ENCODE assay signal across 13 mouse cellular contexts in genomic region chr17:9907077-9907476, GRCm38 (mm10).
DNase-seq lines count a peak whose midpoint lies in the region; TF ChIP-seq lines count a peak whose summit lies in the region.
"Had no signal": no experiment of that assay in that cellular context is flagged by ENCODE, and none has a peak within 500 bp of the region (broad histone marks: within the 10 kb centered on the region; RNA-seq: fewer than 3 reads in every experiment).

No protein-coding gene starts in this region.

- no peaks in the 10 kb centered on the region for H3K27me3 ChIP-seq in hindbrain, embryonic 10.5 days (ENCODE audit: insufficient read depth, poor library complexity, severe bottlenecking)
- no peaks in the 10 kb centered on the region; the same call in 1 of the 2 replicates for H3K27me3 ChIP-seq in midbrain, embryonic 10.5 days (ENCODE audit: low read depth, poor library complexity, severe bottlenecking)
- H3K27me3 ChIP-seq: heart, embryonic 15.5 days had no signal

- H3K27ac ChIP-seq in layer of hippocampus, adult 2 months, result peak overlapping the region; percentile 95
- H3K27ac ChIP-seq in hindbrain, embryonic 10.5 days, result peak overlapping the region; percentile 89
- H3K27ac ChIP-seq in midbrain, embryonic 10.5 days (replicated peaks), result peak overlapping the region; percentile 92
- H3K27ac ChIP-seq: heart, embryonic 15.5 days had no signal

- no peaks in the 10 kb centered on the region for H3K9me3 ChIP-seq in hindbrain, embryonic 10.5 days
- no peaks in the 10 kb centered on the region for H3K9me3 ChIP-seq in midbrain, embryonic 10.5 days (replicated peaks)
- H3K9me3 ChIP-seq: heart, embryonic 15.5 days had no signal

- H3K4me1 ChIP-seq in hindbrain, embryonic 10.5 days (replicated peaks), result peaks cover 53% of the 10 kb centered on the region
- H3K4me1 ChIP-seq in midbrain, embryonic 10.5 days, result peaks cover 56% of the 10 kb centered on the region

- WGBS in hindbrain, embryonic 10.5 days, result 40% methylated on average over 1 of the region's 1 CpGs
- WGBS in midbrain, embryonic 10.5 days, result 29% methylated on average over 1 of the region's 1 CpGs

- no peaks in the 10 kb centered on the region for H3K36me3 ChIP-seq in hindbrain, embryonic 10.5 days
- H3K36me3 ChIP-seq in midbrain, embryonic 10.5 days, result no peaks in the 10 kb centered on the region
- H3K36me3 ChIP-seq: heart, embryonic 15.5 days had no signal

- H3K4me3 ChIP-seq in layer of hippocampus, adult 2 months, result no peak overlapping the region
- no peak overlapping the region for H3K4me3 ChIP-seq in hindbrain, embryonic 10.5 days
- H3K4me3 ChIP-seq in midbrain, embryonic 10.5 days, result no peak overlapping the region

- no peak for DNase-seq in layer of hippocampus, adult 2 months (ENCODE audit: low spot score in 2 of 2)
- no peak for DNase-seq in layer of hippocampus, adult 18-20 months (ENCODE audit: low spot score in 2 of 2)
- DNase-seq in hindbrain, embryonic 10.5 days (ENCODE audit: low spot score), result no peak
- no peak for DNase-seq in midbrain, embryonic 10.5 days (ENCODE audit: low spot score)
- peak; percentile 51 for DNase-seq in retina, embryonic 14.5 days (ENCODE audit: low spot score)
- DNase-seq in c-Kit-positive CD71-positive TER-119-positive erythroid progenitor cells, embryonic 14.5 days (ENCODE audit: low spot score), result no peak
- DNase-seq in layer of hippocampus, postnatal 25 days (ENCODE audit: extremely low spot score in 1 of 2, low spot score in 1 of 2), result no peak
- DNase-seq: adrenal gland, postnatal 14 days; cerebellum, postnatal 10 days; layer of hippocampus, adult 9-11 months; left cerebral cortex, postnatal 4 days; thymus, adult 18-20 months had no signal

- TF ChIP-seq CTCF in layer of hippocampus, adult 2 months (conservative IDR thresholded peaks at IDR 0.05), result peak; percentile 33
